Mouse (Mus musculus) megakaryocyte, embryonic 14.5 days (primary cell): Measurements from ENCODE around the gene Cracr2b.

Source experiments
- FLI1 ChIP-seq: IDR thresholded peaks from 2 replicates; pipeline ENCODE4 v1.6.1; 2012; ENCODE audit warnings: low read length, inconsistent platforms, mixed read lengths
- GATA1 ChIP-seq: IDR thresholded peaks from 3 replicates; pipeline ENCODE4 v1.6.1; 2012; ENCODE audit warnings: mixed read lengths, low read length, inconsistent platforms, borderline replicate concordance

- TF ChIP-seq FLI1 (no peak), GATA1 (no peak)
These were observed 9.2 kb downstream of the Cracr2b start for GRCm38 (mm10) chr7:141469901-141470636.
